Mouse (Mus musculus): ENCODE results near the gene 2210011C24Rik. TPM values are rescaled to one million over a fixed set of nuclear protein-coding genes. Genes with fewer than 3 reads are reported as not detected.
A peak's percentile ranks its signal among the peaks of the same experiment; 100 is the strongest.
"Not testable (repeated sequence)": the region's sequence is repeated elsewhere in the genome, so short reads cannot be mapped to it uniquely, and the experiment has no call there.

Gene 2210011C24Rik
- polyA plus RNA-seq, 1 experiment from 2014 or later: 0.47 TPM

GRCm38 (mm10) chr8:84012499-84013165 is 661 bp upstream of the 2210011C24Rik start:
- WGBS: 2% methylated on average over 35 of the region's 35 CpGs
- Histone ChIP-seq H3K27me3 (ENCODE audit: control insufficient read depth, insufficient read depth, low read length) (peaks cover 37% of the 10 kb centered on the region), H3K36me3 (ENCODE audit: control insufficient read depth, insufficient read depth, low read length) (no peaks in the 10 kb centered on the region), H3K4me1 (replicated peaks; ENCODE audit: control insufficient read depth, insufficient read depth, low read length) (peaks cover 15% of the 10 kb centered on the region), H3K9ac (ENCODE audit: low read length) (peak overlapping the region; percentile 39; the same call in 1 of the 2 replicates), H3K4me3 (ENCODE audit: low read depth, low read length) (peak overlapping the region; percentile 47), H3K9me3 (ENCODE audit: control insufficient read depth, low read length) (no peaks in the 10 kb centered on the region), H3K4me2 (ENCODE audit: low read depth, low read length, severe bottlenecking) (peak overlapping the region; percentile 99), H3K27ac (ENCODE audit: low read depth, low read length) (no peak overlapping the region)
- no peak for ATAC-seq (replicated peaks; ENCODE audit: low FRiP score)
- DNase-seq (ENCODE audit: low spot score): no peak

- H3K27ac ChIP-seq (ENCODE audit: low read depth, low read length): no peak overlapping the region
- peak overlapping the region; percentile 47 for H3K4me3 ChIP-seq (ENCODE audit: low read depth, low read length)
- 2% methylated on average over 68 of the region's 83 CpGs for WGBS
- peak; percentile 49 for ATAC-seq (replicated peaks; ENCODE audit: low FRiP score)
- peak; percentile 88 for DNase-seq (ENCODE audit: low spot score)
- H3K4me2 ChIP-seq (ENCODE audit: low read depth, low read length, severe bottlenecking): peak overlapping the region; percentile 99
- H3K4me1 ChIP-seq (replicated peaks; ENCODE audit: control insufficient read depth, insufficient read depth, low read length): peaks cover 15% of the 10 kb centered on the region
- H3K9me3 ChIP-seq (ENCODE audit: control insufficient read depth, low read length): no peaks in the 10 kb centered on the region
- H3K9ac ChIP-seq (ENCODE audit: low read length): peak overlapping the region; percentile 62
- H3K36me3 ChIP-seq (ENCODE audit: control insufficient read depth, insufficient read depth, low read length): no peaks in the 10 kb centered on the region
- peaks cover 37% of the 10 kb centered on the region for H3K27me3 ChIP-seq (ENCODE audit: control insufficient read depth, insufficient read depth, low read length)
Observed at GRCm38 (mm10) chr8:84010625-84011611, 1.1 kb downstream of the 2210011C24Rik start.

- Histone ChIP-seq H3K9me3 (ENCODE audit: control insufficient read depth, low read length) (no peaks in the 10 kb centered on the region), H3K4me2 (ENCODE audit: low read depth, low read length, severe bottlenecking) (no peak overlapping the region), H3K27ac (ENCODE audit: low read depth, low read length) (no peak overlapping the region), H3K36me3 (ENCODE audit: control insufficient read depth, insufficient read depth, low read length) (no peaks in the 10 kb centered on the region), H3K9ac (ENCODE audit: low read length) (no peak overlapping the region), H3K4me1 (replicated peaks; ENCODE audit: control insufficient read depth, insufficient read depth, low read length) (peaks cover 15% of the 10 kb centered on the region), H3K27me3 (ENCODE audit: control insufficient read depth, insufficient read depth, low read length) (peaks cover 37% of the 10 kb centered on the region), H3K4me3 (ENCODE audit: low read depth, low read length) (no peak overlapping the region)
- ATAC-seq (replicated peaks; ENCODE audit: low FRiP score) (peak; percentile 60; the same call in 1 of the 2 replicates), DNase-seq (ENCODE audit: low spot score) (peak; percentile 93)
- 2% methylated on average over 11 of the region's 11 CpGs for WGBS
Observed at GRCm38 (mm10) chr8:84009876-84010275, 2.1 kb downstream of the 2210011C24Rik start.

GRCm38 (mm10) chr8:84008362-84008761 is 3.6 kb downstream of the 2210011C24Rik start:
- Histone ChIP-seq H3K4me2 (ENCODE audit: low read depth, low read length, severe bottlenecking) (no peak overlapping the region), H3K36me3 (ENCODE audit: control insufficient read depth, insufficient read depth, low read length) (no peaks in the 10 kb centered on the region), H3K9ac (ENCODE audit: low read length) (no peak overlapping the region), H3K27ac (ENCODE audit: low read depth, low read length) (no peak overlapping the region), H3K9me3 (ENCODE audit: control insufficient read depth, low read length) (no peaks in the 10 kb centered on the region), H3K4me3 (ENCODE audit: low read depth, low read length) (no peak overlapping the region), H3K4me1 (replicated peaks; ENCODE audit: control insufficient read depth, insufficient read depth, low read length) (peaks cover 19% of the 10 kb centered on the region), H3K27me3 (ENCODE audit: control insufficient read depth, insufficient read depth, low read length) (peaks cover 34% of the 10 kb centered on the region)
- ATAC-seq (replicated peaks; ENCODE audit: low FRiP score) (no peak), DNase-seq (ENCODE audit: low spot score) (no peak)
- WGBS: 31% methylated on average over 7 of the region's 7 CpGs

- Histone ChIP-seq H3K27me3 (ENCODE audit: control insufficient read depth, insufficient read depth, low read length) (peaks cover 24% of the 10 kb centered on the region), H3K4me1 (replicated peaks; ENCODE audit: control insufficient read depth, insufficient read depth, low read length) (peaks cover 12% of the 10 kb centered on the region)
- not testable (repeated sequence) for H3K36me3 ChIP-seq (ENCODE audit: control insufficient read depth, insufficient read depth, low read length); H3K4me3 ChIP-seq (ENCODE audit: low read depth, low read length); H3K9me3 ChIP-seq (ENCODE audit: control insufficient read depth, low read length); DNase-seq (ENCODE audit: low spot score); H3K27ac ChIP-seq (ENCODE audit: low read depth, low read length); ATAC-seq (replicated peaks; ENCODE audit: low FRiP score); H3K4me2 ChIP-seq (ENCODE audit: low read depth, low read length, severe bottlenecking); H3K9ac ChIP-seq (ENCODE audit: low read length)
- whole genome bisulfite sequencing: 91% methylated on average over 7 of the region's 7 CpGs
Observed at GRCm38 (mm10) chr8:84005502-84005901, 6.5 kb downstream of the 2210011C24Rik start.

- ATAC-seq (replicated peaks; ENCODE audit: low FRiP score): peak; percentile 87
- H3K4me3 ChIP-seq (ENCODE audit: low read depth, low read length): peak overlapping the region; percentile 48
Observed at GRCm38 (mm10) chr8:84004533-84005201, 7.3 kb downstream of the 2210011C24Rik start.

GRCm38 (mm10) chr8:84003612-84004246 is 8.2 kb downstream of the 2210011C24Rik start:
- Histone ChIP-seq H3K9me3 (ENCODE audit: control insufficient read depth, low read length) (no peaks in the 10 kb centered on the region), H3K4me1 (replicated peaks; ENCODE audit: control insufficient read depth, insufficient read depth, low read length) (peaks cover 18% of the 10 kb centered on the region), H3K4me3 (ENCODE audit: low read depth, low read length) (no peak overlapping the region), H3K36me3 (ENCODE audit: control insufficient read depth, insufficient read depth, low read length) (no peaks in the 10 kb centered on the region; the same call in 1 of the 2 replicates), H3K27me3 (ENCODE audit: control insufficient read depth, insufficient read depth, low read length) (peaks cover 26% of the 10 kb centered on the region), H3K4me2 (ENCODE audit: low read depth, low read length, severe bottlenecking) (peak overlapping the region; percentile 82), H3K27ac (ENCODE audit: low read depth, low read length) (no peak overlapping the region), H3K9ac (ENCODE audit: low read length) (no peak overlapping the region)
- no peak for DNase-seq (ENCODE audit: low spot score)
- 71% methylated on average over 6 of the region's 6 CpGs for WGBS
- ATAC-seq (replicated peaks; ENCODE audit: low FRiP score): no peak

More at GRCm38 (mm10) chr8:84004533-84005201, 7.3 kb downstream of the 2210011C24Rik start:
- Histone ChIP-seq H3K36me3 (ENCODE audit: control insufficient read depth, insufficient read depth, low read length) (no peaks in the 10 kb centered on the region; the same call in 1 of the 2 replicates), H3K9me3 (ENCODE audit: control insufficient read depth, low read length) (no peaks in the 10 kb centered on the region), H3K27me3 (ENCODE audit: control insufficient read depth, insufficient read depth, low read length) (peaks cover 25% of the 10 kb centered on the region), H3K27ac (ENCODE audit: low read depth, low read length) (peak overlapping the region; percentile 46; the same call in 1 of the 2 replicates), H3K4me2 (ENCODE audit: low read depth, low read length, severe bottlenecking) (peak overlapping the region; percentile 82), H3K9ac (ENCODE audit: low read length) (peak overlapping the region; percentile 63), H3K4me1 (replicated peaks; ENCODE audit: control insufficient read depth, insufficient read depth, low read length) (peaks cover 11% of the 10 kb centered on the region)
- WGBS: 1% methylated on average over 30 of the region's 30 CpGs
- peak; percentile 93 for DNase-seq (ENCODE audit: low spot score)

Data from forebrain, embryonic 11.5 days (tissue).